Mouse (Mus musculus): ENCODE measurements at regions not wholly inside any gene's neighbourhood (a gene's known extent, or its start where the extent isn't known, plus 50 kb on each side); places are given as distances from the start of the nearest gene placed in this dataset.
"Not testable (repeated sequence)": the region's sequence is repeated elsewhere in the genome, so short reads cannot be mapped to it uniquely, and the experiment has no call there.

DNA sequence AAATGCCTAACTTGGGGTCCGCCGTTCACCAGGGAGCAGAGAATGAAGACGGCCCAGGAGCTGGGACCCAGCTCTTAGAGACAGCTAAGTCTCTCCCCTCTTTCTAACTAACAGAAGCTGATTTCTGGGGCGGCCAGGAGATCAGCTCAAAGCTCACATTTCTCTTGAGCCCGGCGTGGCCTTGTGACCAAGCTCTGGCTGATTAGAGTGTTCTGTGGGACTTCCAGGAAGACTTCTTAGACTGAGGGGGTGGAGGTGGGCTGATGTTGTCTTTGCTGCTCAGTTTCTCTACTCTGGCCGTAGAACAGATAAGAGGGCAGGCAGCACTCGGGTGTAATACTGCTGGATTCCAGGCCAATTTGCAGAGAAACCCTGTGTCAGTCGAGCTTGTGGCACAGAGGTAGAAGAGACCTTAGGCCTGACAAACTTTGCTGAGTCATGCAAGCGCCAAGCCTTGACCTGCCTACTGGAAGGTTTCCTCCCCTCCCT lies 96.5 kb upstream of the Map3k1 start:
- no peak for DNase-seq

- no peak for DNase-seq
These were observed 102.3 kb upstream of the Map3k1 start for GRCm38 (mm10) chr13:111911071-111911470.

- no peak for DNase-seq
These were observed 103.0 kb upstream of the Map3k1 start for GRCm38 (mm10) chr13:111911661-111912312.

DNA sequence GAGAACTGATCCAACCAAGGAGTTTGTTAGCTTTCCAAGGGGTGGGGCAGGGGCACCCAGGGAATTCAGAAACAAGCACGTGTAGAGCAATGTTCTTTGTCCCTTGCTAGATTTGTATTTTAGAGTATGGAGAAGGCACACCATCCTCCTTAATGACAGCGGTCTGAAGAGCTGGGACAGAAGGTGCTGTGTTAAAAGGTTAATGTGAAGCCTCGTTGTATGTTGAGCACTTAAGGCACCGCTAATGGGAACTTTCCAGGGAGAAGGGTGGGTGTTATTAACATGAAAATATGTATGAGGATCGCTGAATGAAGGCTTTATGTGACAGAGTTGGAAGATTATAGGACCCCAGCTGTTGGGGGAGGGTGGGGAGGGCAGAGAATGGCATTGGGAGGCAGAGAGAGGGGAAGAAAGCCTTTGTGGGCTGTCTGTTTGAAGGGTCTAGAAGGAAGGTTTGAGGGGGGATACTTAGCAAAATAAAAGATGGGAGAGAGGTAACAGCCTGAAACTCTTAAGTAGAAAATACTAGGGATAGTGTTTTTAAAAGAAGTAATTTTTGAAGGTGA lies 105.6 kb upstream of the Map3k1 start:
- DNase-seq: no peak

- not testable (repeated sequence) for DNase-seq
These were observed 110.6 kb upstream of the Map3k1 start for GRCm38 (mm10) chr13:111919417-111919816.

DNA sequence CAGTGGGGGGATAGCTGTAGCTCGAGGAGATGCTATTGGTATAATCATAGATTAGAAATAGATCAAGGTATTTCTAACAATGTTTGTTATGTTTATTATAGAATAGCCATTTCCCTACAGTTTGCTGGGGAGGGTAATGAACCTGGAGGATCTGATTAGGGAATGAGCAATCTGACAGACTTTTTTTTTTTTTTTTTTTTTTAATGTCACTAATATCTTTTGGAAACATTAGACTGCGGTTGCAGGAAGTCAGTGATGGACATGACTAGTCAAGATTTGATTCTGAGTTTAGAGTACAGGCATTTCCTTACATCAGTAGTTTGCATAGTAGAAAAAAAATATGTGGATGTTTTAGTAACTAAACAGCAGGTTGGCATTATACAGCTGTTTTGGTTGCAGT lies 111.7 kb upstream of the Map3k1 start:
- no peak for DNase-seq

- DNase-seq: no peak
These were observed 112.6 kb upstream of the Map3k1 start for GRCm38 (mm10) chr13:111921142-111922035.

DNA sequence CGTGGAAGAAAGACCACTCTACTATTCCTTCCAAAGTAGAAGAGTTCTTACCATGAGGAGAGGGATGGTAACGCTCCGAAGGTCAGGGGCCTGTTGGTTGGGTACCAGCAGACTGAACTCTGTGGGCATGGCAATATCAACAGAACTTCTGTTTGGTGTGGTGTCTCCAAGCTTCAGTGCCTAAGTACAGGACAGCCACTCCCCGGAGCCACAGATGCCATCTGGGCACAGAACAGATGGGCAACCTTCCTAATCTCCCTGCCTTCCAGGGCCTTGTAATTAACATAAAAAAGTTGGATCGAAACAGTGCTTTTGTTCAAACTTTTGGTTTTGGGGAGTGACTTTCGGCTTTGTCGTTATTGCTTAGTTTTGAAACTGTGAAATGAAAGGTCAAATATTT lies 116.6 kb upstream of the Map3k1 start:
- DNase-seq: no peak

DNA sequence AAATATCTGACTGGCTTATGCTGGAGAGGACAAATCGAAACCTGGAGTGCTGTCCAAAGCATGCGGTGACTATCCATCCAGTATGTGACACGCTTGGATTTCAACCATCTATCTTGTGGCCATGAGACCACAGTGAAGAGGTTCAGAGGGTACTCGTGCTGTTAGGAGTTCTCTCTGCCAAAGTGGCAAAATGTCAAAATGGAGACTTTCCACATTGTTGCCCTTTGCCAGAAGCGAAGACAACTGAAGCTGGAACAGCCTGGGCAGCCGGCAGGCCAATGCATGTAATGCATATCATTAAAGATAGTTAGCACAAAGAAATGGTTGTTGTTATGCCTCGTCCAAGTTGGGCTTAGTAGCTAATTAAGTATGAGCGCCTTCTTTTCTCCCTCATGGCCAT lies 118.0 kb upstream of the Map3k1 start:
- no peak for DNase-seq

DNA sequence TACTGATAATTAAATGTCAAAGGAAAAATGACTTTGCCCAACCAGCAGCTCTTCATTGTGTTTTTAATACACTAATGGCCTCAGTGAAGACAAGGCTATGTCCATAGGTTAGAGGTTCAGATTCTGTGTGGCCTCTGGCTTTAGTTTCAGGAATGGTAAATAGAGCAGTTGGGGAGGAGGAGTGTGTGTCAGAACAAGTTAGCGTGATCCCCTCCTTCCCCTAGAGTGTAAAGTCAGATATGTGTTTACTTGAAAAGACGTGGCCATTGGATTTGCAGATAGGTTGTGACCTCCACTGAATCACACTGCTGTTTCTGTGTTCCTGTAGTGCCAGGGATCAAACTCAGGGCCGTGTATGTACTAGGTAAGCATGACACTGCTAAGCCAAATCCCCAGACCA lies 118.7 kb upstream of the Map3k1 start:
- no peak for DNase-seq

- no peak for DNase-seq
These were observed 120.1 kb upstream of the Map3k1 start for GRCm38 (mm10) chr13:111928636-111929544.

- peak in 1 of 2 experiments; percentile 45 for DNase-seq
These were observed 121.1 kb upstream of the Map3k1 start for GRCm38 (mm10) chr13:111929908-111930307.

DNA sequence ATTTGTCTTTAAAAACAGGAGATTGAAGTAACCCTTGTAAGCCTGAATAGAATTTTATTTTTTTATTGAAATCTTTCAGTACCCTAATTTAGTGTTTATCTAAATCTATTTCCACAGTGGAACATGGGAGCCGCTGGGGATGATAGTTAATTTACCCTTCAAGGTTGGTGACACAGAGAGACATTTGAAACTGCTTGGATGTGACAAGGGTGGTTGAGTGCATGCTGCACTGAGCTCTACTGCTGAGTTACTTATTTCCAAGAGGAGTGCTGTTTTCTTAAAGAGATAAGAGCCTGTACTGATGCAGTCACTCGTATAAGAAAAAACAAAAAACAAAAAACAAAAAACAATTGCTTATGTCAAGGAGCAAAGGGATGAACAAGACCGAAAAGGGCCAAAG lies 123.7 kb upstream of the Map3k1 start:
- DNase-seq: no peak

DNA sequence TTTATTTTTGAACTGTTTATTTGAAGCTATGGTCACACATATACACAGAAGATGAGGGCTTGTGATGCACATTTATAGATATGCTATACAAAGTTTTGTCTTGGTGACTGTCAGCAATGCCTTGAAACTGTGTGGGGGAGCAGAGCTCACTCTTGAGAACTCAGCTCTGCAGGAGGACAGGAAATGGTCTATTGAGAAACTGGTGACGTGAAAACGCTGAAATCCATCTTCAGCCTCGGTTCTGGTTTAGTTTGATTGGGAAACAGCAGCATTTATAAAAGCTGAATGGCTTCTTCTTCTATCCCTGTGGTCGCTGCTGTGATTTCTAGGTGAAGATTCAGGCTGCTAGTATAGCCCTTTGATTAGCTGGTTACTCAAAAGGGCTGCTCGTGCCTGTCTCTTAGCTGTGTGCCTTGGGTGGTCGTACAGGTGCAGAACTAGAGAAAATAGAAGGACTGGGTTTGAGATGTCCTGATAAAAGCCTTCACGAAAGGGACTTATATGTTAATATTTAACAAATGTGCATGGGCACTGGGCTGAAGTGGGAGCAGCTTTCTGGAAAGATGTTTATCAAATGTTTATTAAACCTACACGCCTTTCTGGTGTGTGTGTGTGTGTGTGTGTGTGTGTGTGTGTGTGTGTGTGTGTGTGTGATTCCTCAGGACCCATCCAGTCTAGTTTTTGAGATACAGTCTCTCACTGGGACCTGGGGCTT lies 124.9 kb upstream of the Map3k1 start:
- peak; percentile 39 to 40 for DNase-seq

DNA sequence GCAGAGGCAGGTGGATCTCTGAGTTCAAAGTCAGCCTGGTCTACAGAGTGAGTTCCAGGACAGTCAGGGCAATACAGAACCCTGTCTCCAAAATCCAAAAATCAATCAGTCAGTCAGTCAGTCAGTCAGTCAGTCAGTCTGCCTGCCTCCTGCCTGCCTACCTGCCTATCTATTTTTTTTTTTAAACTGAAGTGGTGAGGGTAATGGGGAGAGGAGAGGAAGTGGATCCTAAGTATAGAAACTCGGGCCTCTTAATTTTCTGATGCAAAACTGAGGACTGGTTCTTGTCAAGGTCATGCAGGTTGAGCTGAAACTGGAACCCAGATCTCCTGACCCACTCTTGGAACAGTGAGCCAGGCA lies 126.9 kb upstream of the Map3k1 start:
- no peak for DNase-seq

- peak; percentile 86 to 88 for DNase-seq
These were observed 127.5 kb upstream of the Map3k1 start for GRCm38 (mm10) chr13:111936081-111936857.

- DNase-seq: no peak
These were observed 128.2 kb upstream of the Map3k1 start for GRCm38 (mm10) chr13:111936983-111937382.

DNA sequence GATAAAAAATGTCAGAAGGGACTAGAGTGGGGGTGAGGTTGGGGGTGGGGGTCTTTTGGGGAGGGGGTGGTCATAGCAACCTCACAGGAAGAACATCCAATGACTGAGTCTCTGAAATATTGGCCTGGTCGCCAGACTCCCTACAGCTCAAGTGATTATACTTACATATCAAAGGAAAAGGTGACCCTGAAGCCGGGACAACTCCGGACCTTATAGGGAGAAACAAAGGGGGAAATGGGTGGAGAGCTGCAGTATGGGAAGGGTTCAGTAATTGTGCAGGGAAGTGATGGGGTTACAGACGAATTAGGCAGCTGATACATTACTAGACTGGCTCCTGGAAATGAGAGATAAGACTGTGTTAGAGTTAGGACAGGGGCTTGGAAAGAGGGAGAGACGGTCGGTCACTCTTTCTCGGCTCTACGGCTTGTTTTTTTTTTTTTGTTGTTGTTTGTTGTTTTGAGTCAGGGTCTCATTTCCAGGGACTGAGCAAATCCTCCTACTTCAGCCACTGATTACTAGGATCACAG lies 130.2 kb upstream of the Map3k1 start:
- no peak for DNase-seq

GRCm38 (mm10) chr13:111939534-111940115 lies 130.8 kb upstream of the Map3k1 start:
- DNase-seq: no peak

DNA sequence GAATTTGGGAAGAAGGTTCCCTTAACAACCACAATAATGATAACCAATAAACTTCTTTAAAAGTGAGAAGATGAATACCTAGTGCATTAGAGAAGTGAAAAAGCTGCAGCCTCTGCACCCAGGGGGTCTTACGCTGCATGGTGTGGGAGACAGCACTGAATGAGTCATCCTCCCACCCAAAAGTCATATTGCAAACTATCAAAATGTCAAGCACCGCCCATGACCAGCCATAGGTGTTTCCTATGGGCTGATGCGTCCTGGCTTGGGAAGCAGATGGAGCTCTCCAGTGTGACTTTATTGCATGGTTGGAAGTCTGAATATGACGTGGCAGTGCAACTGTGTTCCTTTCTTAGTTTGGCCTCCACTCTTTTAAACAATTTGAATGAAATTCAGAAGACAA lies 131.5 kb upstream of the Map3k1 start:
- DNase-seq: no peak

All from B cell, adult 2 months (primary cell).